Mouse (Mus musculus) CD4-positive, CD25-positive, alpha-beta regulatory T cell, adult 2 months (primary cell): ENCODE results near the gene Brip1.
"Not testable (repeated sequence)": the region's sequence is repeated elsewhere in the genome, so short reads cannot be mapped to it uniquely, and the experiment has no call there.

Experiments used
- DNase-seq: peaks from one replicate; pipeline ENCODE4 v3.0.0-alpha.2; 2012; ENCODE audit warnings: low read depth, low spot score

Gene Brip1

GRCm38 (mm10) chr11:86201037-86201786 lies at the start of gene Brip1:
Gene Brip1, minus strand, starts transcription at chr11:86201193.
- peak; percentile 98 for DNase-seq

DNA sequence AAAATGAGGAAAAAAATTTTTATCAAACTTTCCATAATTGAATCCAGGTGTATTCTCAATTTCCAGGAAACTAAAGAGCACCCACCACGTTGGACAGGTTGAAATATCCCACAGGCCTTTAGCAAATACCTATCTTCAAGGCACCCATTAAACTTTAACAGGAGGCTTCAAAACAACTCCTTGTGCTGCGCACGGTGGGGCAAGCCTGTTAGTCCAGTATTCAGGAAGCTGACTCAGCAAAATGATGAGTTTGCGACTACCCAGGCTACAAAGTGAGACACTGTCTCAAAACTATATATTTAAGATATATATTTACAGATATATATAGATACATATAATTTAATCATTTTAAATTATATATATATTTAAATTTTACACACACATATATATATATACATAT lies 31.5 kb upstream of the Brip1 start:
- DNase-seq, result no peak

DNA sequence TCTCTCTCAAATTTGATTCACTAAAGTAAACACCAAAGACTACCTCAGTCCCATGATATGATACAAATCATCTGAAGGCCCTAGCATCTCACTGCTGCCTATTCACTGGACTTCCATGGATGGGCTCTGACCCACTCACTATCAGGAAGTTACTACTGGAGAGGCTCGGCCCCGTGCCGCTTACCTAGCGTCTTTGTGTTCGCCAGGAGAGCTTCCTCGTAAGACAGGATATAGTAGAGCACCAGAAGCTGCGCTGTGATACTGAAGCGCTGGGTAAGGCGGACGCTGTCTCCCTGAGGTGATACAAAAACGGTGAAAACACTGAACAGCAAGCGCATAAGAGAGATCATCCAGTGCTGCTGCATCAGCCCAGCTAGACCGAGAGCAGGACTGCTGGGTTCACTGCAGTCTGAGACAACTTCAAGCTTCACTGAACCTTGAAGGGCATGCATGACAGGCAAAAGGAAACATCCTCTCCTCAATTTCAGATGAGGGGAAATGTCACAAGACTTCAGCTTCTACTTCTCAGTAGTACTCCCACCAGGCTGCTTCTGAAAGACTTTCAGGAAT lies 30.9 kb upstream of the Brip1 start:
- no peak for DNase-seq

DNA sequence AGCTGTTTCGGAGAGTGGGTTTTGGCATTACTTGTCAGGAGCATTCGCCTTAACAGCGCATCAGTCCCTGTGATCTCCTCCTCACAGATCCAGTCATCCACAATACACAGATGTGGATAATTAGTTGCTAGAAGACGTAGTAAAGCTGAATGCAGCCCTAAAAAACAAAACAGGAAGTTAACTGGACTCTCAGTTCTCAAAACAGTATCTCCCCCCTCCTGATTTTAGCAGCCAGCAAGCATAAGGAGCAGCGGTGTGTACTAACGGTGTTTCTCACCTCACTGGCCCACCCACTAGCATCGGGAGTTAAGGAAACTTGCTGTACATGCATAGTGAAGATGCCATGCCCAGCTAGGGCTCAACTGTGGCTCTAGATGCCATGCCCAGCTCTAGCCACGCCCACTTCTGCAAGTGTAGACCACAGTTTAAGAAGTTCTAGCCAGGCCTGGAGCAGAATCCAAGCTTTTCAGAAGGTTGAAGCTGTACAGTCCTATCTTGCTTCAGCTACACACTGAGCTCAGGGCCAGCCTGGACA lies 25.7 kb upstream of the Brip1 start:
- DNase-seq, result no peak

- no peak for DNase-seq
These were observed 24.8 kb upstream of the Brip1 start for GRCm38 (mm10) chr11:86225761-86226160.

DNA sequence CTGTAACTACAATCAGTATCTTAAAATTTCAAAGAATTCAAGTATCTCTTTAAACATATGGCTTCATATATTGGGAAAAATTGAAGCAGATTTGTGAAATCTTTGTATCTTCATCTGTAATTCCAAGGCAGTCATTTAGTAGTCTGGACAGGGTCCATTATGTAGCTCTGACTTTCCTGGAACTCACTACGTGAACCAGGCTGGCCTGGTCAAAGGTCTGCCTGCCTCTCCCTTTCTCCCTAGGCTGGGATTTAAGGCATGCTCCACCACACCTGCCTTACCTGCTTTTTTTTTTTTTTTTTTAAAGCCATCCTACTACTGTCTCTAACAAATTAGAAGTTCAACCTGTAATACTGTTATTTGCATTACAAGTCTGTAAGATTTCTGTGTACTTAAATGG lies 10.8 kb upstream of the Brip1 start:
- DNase-seq, result no peak

- DNase-seq, result no peak
These were observed 8.1 kb upstream of the Brip1 start for GRCm38 (mm10) chr11:86209123-86209522.

GRCm38 (mm10) chr11:86205876-86206275 lies 4.9 kb upstream of the Brip1 start:
- no peak for DNase-seq

- DNase-seq, result no peak
These were observed 4.0 kb upstream of the Brip1 start for GRCm38 (mm10) chr11:86205031-86205430.

GRCm38 (mm10) chr11:86201901-86202675 lies 1.1 kb upstream of the Brip1 start:
- peak; percentile 37 for DNase-seq

DNA sequence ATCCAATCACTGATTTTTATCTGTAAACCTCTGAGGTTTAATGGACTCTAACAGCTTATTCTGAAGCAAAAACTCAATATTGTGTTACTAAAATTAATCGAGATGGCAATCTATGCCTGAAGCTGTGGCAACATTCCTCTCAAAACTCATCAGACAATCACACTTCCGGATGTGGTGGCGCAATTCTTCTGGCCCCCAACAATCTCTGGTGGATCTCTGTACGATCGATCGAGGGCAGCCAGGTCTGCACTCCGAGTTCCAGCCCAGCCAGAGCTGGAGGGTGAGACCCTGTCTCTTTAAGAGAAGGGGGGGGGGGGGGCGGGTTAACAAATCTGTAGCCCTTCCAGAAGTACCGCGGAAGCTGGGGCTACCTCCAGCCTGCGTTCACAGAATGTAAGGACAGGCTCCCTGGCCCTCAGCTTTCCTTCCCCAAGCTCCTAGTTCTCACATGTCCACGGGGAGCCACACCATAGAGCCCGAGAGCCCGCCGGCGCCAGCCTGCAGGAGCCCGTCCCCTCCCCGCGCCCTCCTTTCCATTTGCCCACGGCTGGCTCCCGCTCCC lies 452 bp downstream of the Brip1 start:
- DNase-seq, result no peak

DNA sequence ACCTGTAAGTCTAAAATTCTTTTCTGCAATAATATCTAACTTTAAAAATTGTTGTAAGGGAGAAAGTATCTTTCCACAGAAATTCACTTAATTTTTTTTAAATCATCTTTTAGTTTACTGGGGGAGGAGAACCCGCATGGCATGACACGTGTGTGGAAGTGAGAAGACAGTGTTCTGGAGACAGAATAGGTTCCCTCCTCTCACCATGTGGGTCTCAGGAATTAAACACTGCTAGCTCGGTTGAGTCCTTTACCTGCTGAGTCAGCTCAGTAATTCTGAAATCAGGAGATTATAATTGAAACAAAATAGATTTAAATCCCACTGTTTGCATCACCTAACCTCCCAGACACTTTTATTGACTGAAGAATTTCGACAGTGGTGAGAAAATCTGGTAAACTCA lies 1.3 kb downstream of the Brip1 start:
- no peak for DNase-seq

- DNase-seq, result not testable (repeated sequence)
These were observed 15.8 kb downstream of the Brip1 start for GRCm38 (mm10) chr11:86185224-86185623.

DNA sequence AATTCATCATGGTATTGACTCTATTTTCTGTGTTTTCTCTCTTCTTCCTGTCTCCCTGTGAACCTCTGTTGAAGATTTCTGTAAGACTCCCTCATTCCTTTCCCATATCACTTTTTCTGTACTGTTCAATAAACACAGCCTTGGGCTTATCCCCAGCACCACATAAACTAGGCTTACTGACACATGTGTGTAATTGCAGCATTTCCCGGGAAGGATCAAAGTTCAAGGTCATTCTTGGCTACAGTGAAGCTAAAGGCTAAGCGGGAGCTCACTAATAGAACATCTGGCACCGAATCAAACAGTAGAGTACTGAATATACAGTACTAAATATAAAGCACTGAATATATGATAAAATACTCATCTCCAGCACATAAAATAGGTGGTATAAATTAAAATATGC lies 25.2 kb downstream of the Brip1 start:
- no peak for DNase-seq

GRCm38 (mm10) chr11:86174173-86174572 lies 26.8 kb downstream of the Brip1 start:
- DNase-seq, result peak; percentile 83

DNA sequence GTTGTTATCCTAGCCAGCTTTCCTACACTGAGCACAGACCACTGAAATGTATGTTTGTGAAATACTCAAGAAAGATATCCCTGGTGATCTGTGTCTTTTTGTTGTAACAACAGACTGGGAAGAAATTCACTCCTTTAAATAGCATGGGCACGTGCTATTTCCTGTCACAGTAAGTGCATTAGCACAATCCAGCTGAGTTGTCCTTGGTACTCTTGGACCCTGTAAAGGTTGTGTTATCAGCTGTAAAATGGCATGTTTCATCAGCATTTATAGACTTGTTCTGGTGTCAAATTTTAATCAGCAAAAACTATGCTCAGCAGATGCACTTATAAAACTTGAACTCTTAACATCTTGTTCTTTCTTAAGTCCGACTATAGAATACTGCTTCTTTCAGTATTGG lies 30.2 kb downstream of the Brip1 start:
- no peak for DNase-seq

DNA sequence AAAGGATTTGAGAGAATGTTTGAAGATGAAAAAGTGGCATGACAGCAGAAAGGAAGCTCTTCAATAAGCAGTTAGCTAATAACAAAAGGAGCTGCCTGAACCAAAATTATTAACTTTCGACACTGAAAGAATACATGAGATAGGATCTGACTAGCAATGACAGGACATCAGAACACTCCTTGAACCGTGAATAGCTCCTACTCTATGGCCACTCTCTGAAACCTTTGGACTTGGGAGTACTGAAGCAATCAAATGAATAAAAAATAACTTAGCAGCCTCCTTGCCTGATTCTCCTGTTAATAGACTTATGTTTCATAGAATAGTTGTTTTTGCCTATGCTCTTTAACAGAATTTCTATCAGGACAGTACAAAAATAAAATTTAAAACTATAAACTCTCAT lies 40.7 kb downstream of the Brip1 start:
- DNase-seq, result no peak

DNA sequence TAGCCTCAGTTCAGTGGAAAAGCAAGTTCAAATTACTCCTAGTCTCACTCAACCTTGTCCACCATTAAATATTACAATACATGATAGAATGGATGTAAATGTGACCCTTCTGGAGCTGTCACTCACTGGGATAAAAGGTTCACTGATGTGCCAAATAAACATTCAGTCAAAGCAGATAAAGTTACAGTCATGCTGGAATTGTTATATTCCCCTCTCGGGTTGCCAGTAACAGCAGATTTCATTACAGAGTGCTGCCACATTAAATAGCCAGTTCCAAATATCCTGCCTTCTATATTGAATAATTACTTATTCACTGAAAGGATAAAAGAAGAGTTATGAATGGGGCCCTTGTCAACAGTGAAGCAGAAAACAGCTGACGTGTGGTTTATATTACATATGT lies 42.0 kb downstream of the Brip1 start:
- no peak for DNase-seq

DNA sequence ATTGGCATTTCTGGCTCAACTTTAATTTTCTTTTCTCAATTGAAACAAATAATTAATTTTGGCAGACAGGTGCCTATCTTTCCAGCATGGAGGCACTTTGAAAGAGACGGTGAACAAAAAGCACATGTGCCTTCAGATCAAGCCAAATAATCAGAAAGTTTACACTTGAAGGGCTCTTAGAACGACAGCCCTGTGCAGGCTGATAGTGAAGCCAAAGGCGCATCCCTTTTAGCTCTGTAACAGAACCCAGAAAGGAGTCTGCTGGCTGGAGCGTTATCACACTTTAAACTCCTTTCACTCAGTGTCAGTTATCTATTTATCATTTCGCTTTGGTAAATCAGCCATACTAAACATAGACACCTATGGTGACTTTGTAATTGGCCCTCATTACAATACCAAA lies 45.4 kb downstream of the Brip1 start:
- no peak for DNase-seq

DNA sequence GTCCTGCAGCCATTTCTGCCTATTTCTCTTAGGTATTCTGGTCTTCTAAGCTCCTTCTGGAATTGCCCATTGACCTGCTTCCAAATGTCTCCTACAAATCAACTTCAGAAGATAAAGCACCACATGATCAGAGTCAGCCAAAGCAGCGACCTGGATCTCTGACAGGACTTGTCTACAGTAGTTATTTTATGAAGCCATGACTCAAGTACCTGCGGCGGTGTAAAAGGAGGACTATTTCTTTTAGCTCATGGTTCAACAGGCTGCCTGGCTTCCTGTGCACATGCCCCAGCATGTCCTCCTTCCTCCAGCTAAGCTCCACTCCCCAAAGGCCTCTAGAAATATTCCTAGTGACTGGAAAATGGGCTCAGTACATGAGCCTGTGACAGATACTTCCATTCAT lies 69.7 kb downstream of the Brip1 start:
- DNase-seq, result no peak

GRCm38 (mm10) chr11:86117078-86117869 lies 83.7 kb downstream of the Brip1 start:
- no peak for DNase-seq
